Mouse (Mus musculus) midbrain, postnatal 0 days (tissue): Measurements from ENCODE around the gene Cyth3. TPM values are rescaled to one million over a fixed set of nuclear protein-coding genes. Genes with fewer than 3 reads are reported as not detected.

Experiments
- ATAC-seq: fragments of 200-750 bp; cut with Nextera tagmentation; 2 replicates; pipeline ENCODE4 v1.8.0; 2017; ENCODE audit warnings: moderate number of reproducible peaks, mild to moderate bottlenecking, moderate TSS enrichment, moderate library complexity; ENCODE audit not compliant: low FRiP score
- DNase-seq: peaks from one replicate; pipeline ENCODE4 v3.0.0-alpha.2; 2015; ENCODE audit warnings: low spot score
- H3K27ac ChIP-seq: fragments of 300-500 bp; sonication (generic); 2 replicates; pipeline ENCODE4 v1.5.1; 2014; ENCODE audit warnings: low read depth, mild to moderate bottlenecking, low read length, mixed read lengths
- H3K27me3 ChIP-seq: fragments of 300-500 bp; sonication (generic); 2 replicates; pipeline ENCODE4 v1.6.1; 2014; ENCODE audit warnings: low read length, control low read depth, mixed read lengths; ENCODE audit not compliant: insufficient read depth
- H3K36me3 ChIP-seq: fragments of 300-500 bp; sonication (generic); 2 replicates; pipeline ENCODE4 v1.6.1; 2014; ENCODE audit warnings: low read length, control low read depth, mixed read lengths; ENCODE audit not compliant: insufficient read depth
- H3K4me1 ChIP-seq: fragments of 300-500 bp; sonication (generic); 2 replicates; pipeline ENCODE4 v1.6.1; 2014; ENCODE audit warnings: mild to moderate bottlenecking, control low read depth, antibody characterized with exemption, low read length, mixed read lengths; ENCODE audit not compliant: insufficient read depth
- H3K4me2 ChIP-seq: fragments of 300-500 bp; sonication (generic); 2 replicates; pipeline ENCODE4 v1.6.1; 2014; ENCODE audit warnings: low read depth, mild to moderate bottlenecking, low read length, mixed read lengths; ENCODE audit not compliant: poor library complexity, severe bottlenecking
- H3K4me3 ChIP-seq: fragments of 300-500 bp; sonication (generic); 2 replicates; pipeline ENCODE4 v1.5.1; 2014; ENCODE audit warnings: low read depth, mild to moderate bottlenecking, low read length, moderate library complexity
- H3K9ac ChIP-seq: fragments of 300-500 bp; sonication (generic); replicated peaks from 2 replicates; pipeline ENCODE4 v1.6.1; 2014; ENCODE audit warnings: mild to moderate bottlenecking, low read length, moderate library complexity, mixed read lengths; ENCODE audit not compliant: poor library complexity, severe bottlenecking
- H3K9me3 ChIP-seq: fragments of 300-500 bp; sonication (generic); 2 replicates; pipeline ENCODE4 v1.6.1; 2016; ENCODE audit warnings: low read length, control low read depth
- CTCF ChIP-seq: IDR thresholded peaks from 2 replicates; pipeline ENCODE4 v1.5.1; 2016; ENCODE audit warnings: antibody characterized with exemption, mild to moderate bottlenecking
- WGBS: fragments of 180-500 bp; shearing (Covaris S2); extraction: QIAGEN DNeasy Blood & Tissue Kit; methylation state at CpG from one replicate; pipeline ENCODE4 v1.1.7; 2014; 5-methylcytosine and 5-hydroxymethylcytosine counted together
- polyA plus RNA-seq: library from polyadenylated mRNA; unstranded; fragments of >200 nt; fragmentation: Nextera tagmentation; extraction: Ambion mirVana; gene quantifications from 2 replicates; pipeline ENCODE4 v1.2.1, GENCODE M21; 2015
- total RNA-seq: library from RNA; depleted of rRNA; stranded (reverse); fragments of >200 nt; gene quantifications from 2 replicates; pipeline ENCODE4 v1.2.3, GENCODE M21; 2014

Gene Cyth3
- total and polyA plus RNA-seq, 2 experiments from 2014 or later, result 34.1 to 47.8 TPM

DNA sequence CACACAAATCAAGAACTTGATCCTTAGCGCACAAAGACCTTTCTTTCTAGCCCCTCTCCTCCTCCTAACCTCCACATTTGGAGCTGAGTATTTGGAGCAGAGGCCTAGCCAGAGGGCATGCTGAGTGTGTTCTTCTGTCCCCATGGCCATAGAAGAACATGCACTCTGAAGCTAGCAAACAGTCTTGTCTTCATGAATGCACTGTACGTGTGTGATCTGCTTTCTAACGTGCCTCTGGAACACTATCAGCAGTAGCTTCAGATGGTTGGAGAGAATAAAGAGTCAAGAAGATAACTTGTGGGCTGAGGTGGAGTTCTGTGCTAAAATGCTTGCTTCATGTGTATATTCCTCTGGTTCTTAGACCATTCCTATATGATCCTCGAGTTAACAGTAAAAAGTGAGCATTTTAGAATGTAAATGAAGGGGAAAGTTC lies 33.3 kb downstream of the Cyth3 start:
- H3K27ac ChIP-seq, result no peak overlapping the region
- WGBS, result 59% methylated on average over 4 of the region's 4 CpGs

GRCm38 (mm10) chr5:143656708-143657245 lies 34.5 kb downstream of the Cyth3 start:
- TF ChIP-seq CTCF, result no peak
- H3K27me3 ChIP-seq, result no peaks in the 10 kb centered on the region
- no peaks in the 10 kb centered on the region for H3K36me3 ChIP-seq
- DNase-seq, result no peak
- H3K4me1 ChIP-seq, result no peaks in the 10 kb centered on the region
- no peaks in the 10 kb centered on the region for H3K9me3 ChIP-seq
- no peak overlapping the region for H3K9ac ChIP-seq
- no peak overlapping the region for H3K27ac ChIP-seq
- WGBS, result 73% methylated on average over 2 of the region's 2 CpGs
- H3K4me2 ChIP-seq, result no peak overlapping the region
- no peak for ATAC-seq
- no peak overlapping the region for H3K4me3 ChIP-seq

More for the DNA sequence above, 33.3 kb downstream of the Cyth3 start:
- no peak overlapping the region for H3K4me3 ChIP-seq
- no peak overlapping the region for H3K9ac ChIP-seq
- no peaks in the 10 kb centered on the region for H3K4me1 ChIP-seq
- DNase-seq (no peak), ATAC-seq (no peak)
- no peaks in the 10 kb centered on the region for H3K9me3 ChIP-seq
- H3K27me3 ChIP-seq, result no peaks in the 10 kb centered on the region
- no peak for TF ChIP-seq CTCF
- no peak overlapping the region for H3K4me2 ChIP-seq
- H3K36me3 ChIP-seq, result no peaks in the 10 kb centered on the region

GRCm38 (mm10) chr5:143659021-143659523 lies 36.8 kb downstream of the Cyth3 start:
- ATAC-seq, result no peak
- Histone ChIP-seq H3K36me3 (no peaks in the 10 kb centered on the region), H3K27ac (no peak overlapping the region), H3K4me2 (no peak overlapping the region), H3K4me3 (no peak overlapping the region), H3K9ac (no peak overlapping the region), H3K4me1 (no peaks in the 10 kb centered on the region), H3K27me3 (no peaks in the 10 kb centered on the region), H3K9me3 (no peaks in the 10 kb centered on the region)
- DNase-seq, result no peak
- WGBS, result 93% methylated on average over 8 of the region's 8 CpGs
- no peak for TF ChIP-seq CTCF

GRCm38 (mm10) chr5:143663074-143663687 lies 40.9 kb downstream of the Cyth3 start:
- Histone ChIP-seq H3K9ac (no peak overlapping the region), H3K27ac (no peak overlapping the region), H3K4me3 (no peak overlapping the region)

GRCm38 (mm10) chr5:143665561-143665960 lies 43.3 kb downstream of the Cyth3 start:
- Histone ChIP-seq H3K4me1 (no peaks in the 10 kb centered on the region), H3K27ac (no peak overlapping the region), H3K27me3 (no peaks in the 10 kb centered on the region), H3K9ac (no peak overlapping the region), H3K4me2 (no peak overlapping the region), H3K4me3 (no peak overlapping the region), H3K36me3 (no peaks in the 10 kb centered on the region), H3K9me3 (no peaks in the 10 kb centered on the region)
- DNase-seq (no peak), ATAC-seq (no peak)
- TF ChIP-seq CTCF, result no peak
- WGBS, result 73% methylated on average over 2 of the region's 2 CpGs

More at GRCm38 (mm10) chr5:143663074-143663687, 40.9 kb downstream of the Cyth3 start:
- no peak for TF ChIP-seq CTCF
- ATAC-seq (no peak), DNase-seq (no peak)
- Histone ChIP-seq H3K4me1 (no peaks in the 10 kb centered on the region), H3K4me2 (no peak overlapping the region), H3K27me3 (no peaks in the 10 kb centered on the region), H3K36me3 (no peaks in the 10 kb centered on the region), H3K9me3 (no peaks in the 10 kb centered on the region)
- WGBS, result 87% methylated on average over 7 of the region's 7 CpGs

GRCm38 (mm10) chr5:143666015-143666414 lies 43.8 kb downstream of the Cyth3 start:
- no peak for ATAC-seq
- Histone ChIP-seq H3K4me1 (no peaks in the 10 kb centered on the region), H3K27ac (no peak overlapping the region), H3K27me3 (no peaks in the 10 kb centered on the region), H3K4me2 (no peak overlapping the region), H3K9me3 (no peaks in the 10 kb centered on the region), H3K4me3 (no peak overlapping the region), H3K9ac (no peak overlapping the region), H3K36me3 (no peaks in the 10 kb centered on the region)
- no peak for TF ChIP-seq CTCF
- 66% methylated on average over 1 of the region's 1 CpGs for WGBS
- no peak for DNase-seq
